Mouse (Mus musculus) G1E (cell line): ENCODE results near the gene Relch.

ENCODE experiments used
- CTCF ChIP-seq: IDR thresholded peaks from 2 replicates; pipeline ENCODE4 v1.5.1; 2012; ENCODE audit warnings: low read depth, low read length, inconsistent platforms, mixed read lengths
- GATA1 ChIP-seq: IDR thresholded peaks from 2 replicates; pipeline ENCODE4 v1.6.1; 2012; ENCODE audit warnings: borderline replicate concordance, low read length, inconsistent platforms, mixed read lengths
- POLR2AphosphoS5 ChIP-seq: IDR thresholded peaks from 2 replicates; pipeline ENCODE4 v1.6.1; 2012; ENCODE audit warnings: low read depth, low read length, inconsistent platforms; ENCODE audit not compliant: insufficient replicate concordance
- TAL1 ChIP-seq: conservative IDR thresholded peaks from 2 replicates; pipeline ENCODE4 v1.6.1; 2012; ENCODE audit warnings: low read depth, low read length, inconsistent platforms, mixed read lengths

DNA sequence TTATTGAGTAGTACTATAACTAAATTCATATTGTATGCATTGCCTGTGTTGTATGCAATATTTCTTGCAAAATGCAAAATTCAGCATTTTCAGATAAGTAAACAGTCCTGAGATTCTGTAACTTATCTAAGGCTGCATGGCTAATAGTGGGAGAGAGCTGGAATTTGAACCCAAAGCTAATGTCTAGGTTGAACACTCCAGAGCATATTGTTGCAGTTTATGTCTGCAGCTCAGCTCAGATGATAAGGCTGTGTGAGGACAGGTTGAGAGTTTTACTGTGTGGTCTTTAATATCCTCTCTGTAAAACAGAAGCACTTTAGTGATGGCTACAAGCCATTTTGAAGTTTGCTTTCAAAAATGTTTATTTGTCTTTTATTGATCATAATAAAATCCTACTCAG lies 75.8 kb downstream of the Relch start:
- TF ChIP-seq CTCF = no peak
- no peak for TF ChIP-seq TAL1
- TF ChIP-seq POLR2AphosphoS5 = no peak
- TF ChIP-seq GATA1 = no peak
